Mouse (Mus musculus) lung, embryonic 16.5 days (tissue): ENCODE measurements at regions not wholly inside any gene's neighbourhood (a gene's known extent, or its start where the extent isn't known, plus 50 kb on each side); places are given as distances from the start of the nearest gene placed in this dataset.

Experiments used
- ATAC-seq: fragments of 200-750 bp; cut with Nextera tagmentation; 2 replicates; pipeline ENCODE4 v1.8.0; 2017; ENCODE audit warnings: low read depth, mild to moderate bottlenecking, moderate library complexity
- H3K27ac ChIP-seq: fragments of 300-500 bp; sonication (generic); 2 replicates; pipeline ENCODE4 v1.5.1; 2014; ENCODE audit warnings: mild to moderate bottlenecking, control low read depth, low read length
- H3K27me3 ChIP-seq: fragments of 300-500 bp; sonication (generic); 2 replicates; pipeline ENCODE4 v1.6.1; 2014; ENCODE audit warnings: low read depth, low read length, mixed read lengths; ENCODE audit not compliant: control insufficient read depth, insufficient read depth
- H3K36me3 ChIP-seq: fragments of 300-500 bp; sonication (generic); 2 replicates; pipeline ENCODE4 v1.6.1; 2014; ENCODE audit warnings: low read length; ENCODE audit not compliant: control insufficient read depth, insufficient read depth
- H3K4me1 ChIP-seq: fragments of 300-500 bp; sonication (generic); replicated peaks from 2 replicates; pipeline ENCODE4 v1.6.1; 2014; ENCODE audit warnings: low read length, mixed read lengths; ENCODE audit not compliant: control insufficient read depth, insufficient read depth
- H3K4me2 ChIP-seq: fragments of 300-500 bp; sonication (generic); 2 replicates; pipeline ENCODE4 v1.6.1; 2014; ENCODE audit warnings: low read depth, low read length, control low read depth
- H3K4me3 ChIP-seq: fragments of 300-500 bp; sonication (generic); 2 replicates; pipeline ENCODE4 v1.5.1; 2014; ENCODE audit warnings: mild to moderate bottlenecking, low read length, control low read depth
- H3K9ac ChIP-seq: fragments of 300-500 bp; sonication (generic); 2 replicates; pipeline ENCODE4 v1.6.1; 2014; ENCODE audit warnings: low read length, control low read depth
- H3K9me3 ChIP-seq: fragments of 300-500 bp; sonication (generic); 2 replicates; pipeline ENCODE4 v1.6.1; 2016; ENCODE audit warnings: low read length; ENCODE audit not compliant: control insufficient read depth
- WGBS: fragments of 180-500 bp; shearing (Covaris S2); extraction: QIAGEN DNeasy Blood & Tissue Kit; methylation state at CpG from one replicate; pipeline ENCODE4 v1.1.7; 2014; 5-methylcytosine and 5-hydroxymethylcytosine counted together

DNA sequence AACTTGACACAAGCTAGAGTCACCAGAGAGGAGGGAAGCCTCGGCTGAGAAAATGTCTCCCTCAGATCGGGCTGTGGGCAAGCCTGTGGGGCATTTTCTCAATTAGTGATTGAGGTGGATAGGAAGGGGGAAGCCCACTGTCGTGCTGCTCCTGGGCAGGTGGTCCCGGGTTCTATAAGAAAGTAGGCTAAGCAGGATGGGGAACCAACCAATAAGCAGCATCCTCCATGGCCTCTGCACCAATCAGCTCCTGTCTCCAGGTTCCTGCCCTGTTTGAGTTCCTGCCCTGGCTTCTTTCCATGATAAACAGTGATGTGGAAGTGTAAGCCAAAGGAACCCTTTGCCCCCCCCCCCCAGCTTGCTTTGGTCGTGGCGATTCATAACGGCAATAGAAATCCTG lies 100.9 kb downstream of the Ddx11 start:
- Histone ChIP-seq H3K9me3 (no peaks in the 10 kb centered on the region), H3K4me2 (no peak overlapping the region), H3K36me3 (no peaks in the 10 kb centered on the region), H3K4me3 (no peak overlapping the region), H3K27ac (no peak overlapping the region), H3K27me3 (no peaks in the 10 kb centered on the region), H3K4me1 (no peaks in the 10 kb centered on the region), H3K9ac (no peak overlapping the region)
- 30% methylated on average over 7 of the region's 7 CpGs for WGBS
- ATAC-seq, result peak; percentile 32; the same call in 1 of the 2 replicates

DNA sequence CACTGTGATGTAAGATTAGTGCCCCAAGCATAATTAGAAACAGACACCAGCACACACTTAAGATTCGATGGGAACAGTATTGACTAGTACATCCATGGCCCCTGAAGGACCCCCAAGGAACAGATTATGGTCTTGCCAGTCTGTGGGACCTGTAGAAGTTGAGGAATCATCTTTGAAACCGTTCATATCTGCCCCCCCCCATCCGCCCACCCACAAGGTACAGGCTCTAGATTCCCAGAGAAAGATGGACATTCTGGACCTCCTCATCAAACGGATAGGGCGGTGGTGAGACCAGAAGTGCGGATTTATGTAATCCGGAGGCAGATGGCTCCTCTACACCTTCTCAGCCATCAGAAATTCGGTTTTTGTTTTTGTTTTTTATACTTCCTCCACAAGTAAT lies 109.1 kb downstream of the Ddx11 start:
- H3K9ac ChIP-seq, result no peak overlapping the region
- 0 out of 2 replicates have a peak, but pooled peaks cover 3% of the 10 kb centered on the region for H3K4me1 ChIP-seq
- no peak overlapping the region for H3K4me2 ChIP-seq
- H3K4me3 ChIP-seq, result no peak overlapping the region
- 84% methylated on average over 8 of the region's 8 CpGs for WGBS
- no peaks in the 10 kb centered on the region for H3K27me3 ChIP-seq
- ATAC-seq, result no peak
- no peak overlapping the region for H3K27ac ChIP-seq
- no peaks in the 10 kb centered on the region for H3K9me3 ChIP-seq
- H3K36me3 ChIP-seq, result no peaks in the 10 kb centered on the region

DNA sequence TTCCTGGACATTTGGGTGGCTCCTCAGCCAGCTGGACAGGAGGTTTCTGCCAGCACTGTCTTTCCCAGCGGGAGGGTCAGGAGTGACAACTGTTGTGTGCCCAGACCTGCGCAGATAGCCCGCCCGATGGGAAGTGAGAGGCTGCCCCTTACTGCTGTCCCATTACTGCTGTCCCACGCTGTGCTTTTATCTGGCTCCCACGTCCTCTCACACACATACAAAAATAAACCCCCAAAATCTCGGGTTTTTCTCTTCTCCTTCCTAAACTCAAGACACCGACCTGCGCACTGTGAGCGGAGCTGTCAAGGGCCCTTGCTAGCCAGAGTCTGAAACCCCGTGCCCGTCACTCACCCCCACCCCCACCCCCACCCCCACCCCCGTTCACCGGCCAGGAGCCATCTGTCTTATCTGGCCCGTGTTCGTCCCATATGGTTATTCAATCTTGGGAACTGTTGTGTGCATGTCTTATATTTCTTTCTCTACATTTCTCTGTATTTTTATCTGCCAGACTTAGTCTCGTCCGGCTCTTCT lies 109.6 kb downstream of the Ddx11 start:
- Histone ChIP-seq H3K4me3 (no peak overlapping the region), H3K36me3 (no peaks in the 10 kb centered on the region), H3K4me2 (peak overlapping the region; percentile 29), H3K27me3 (no peaks in the 10 kb centered on the region), H3K9ac (0 out of 2 replicates have a peak overlapping the region, but pooled peaks have one; percentile 11), H3K9me3 (no peaks in the 10 kb centered on the region), H3K4me1 (0 out of 2 replicates have a peak, but pooled peaks cover 3% of the 10 kb centered on the region), H3K27ac (no peak overlapping the region)
- no peak for ATAC-seq
- WGBS, result 45% methylated on average over 18 of the region's 18 CpGs

DNA sequence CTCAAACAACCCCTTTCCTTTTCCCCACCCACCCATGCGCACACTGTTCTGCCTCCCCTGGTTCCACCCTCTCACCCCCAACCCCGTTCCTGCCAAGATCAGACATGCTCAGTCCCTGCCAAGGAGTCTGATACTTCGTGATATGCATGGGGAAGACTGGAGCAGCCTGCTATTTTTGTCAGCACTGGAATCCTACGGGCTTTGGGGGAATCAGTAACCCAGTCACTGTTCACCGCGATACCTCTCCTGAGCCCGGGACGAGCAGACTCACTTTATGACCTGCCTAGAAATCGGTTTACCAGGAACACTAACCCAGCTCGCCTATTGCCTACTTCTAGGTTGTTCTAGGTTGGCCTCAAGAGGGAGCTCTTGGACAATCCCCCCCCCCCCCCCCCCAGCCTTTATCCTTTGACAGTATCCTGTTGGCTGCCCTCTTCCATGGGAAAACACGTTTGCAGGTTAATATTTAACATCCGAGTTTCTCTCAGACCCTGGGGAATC lies 110.2 kb downstream of the Ddx11 start:
- peak; percentile 46; the same call in 1 of the 2 replicates for ATAC-seq
- Histone ChIP-seq H3K36me3 (no peaks in the 10 kb centered on the region), H3K9ac (0 out of 2 replicates have a peak overlapping the region, but pooled peaks have one; percentile 11), H3K9me3 (no peaks in the 10 kb centered on the region), H3K4me2 (peak overlapping the region; percentile 29), H3K27ac (no peak overlapping the region), H3K4me1 (0 out of 2 replicates have a peak, but pooled peaks cover 3% of the 10 kb centered on the region), H3K27me3 (no peaks in the 10 kb centered on the region), H3K4me3 (no peak overlapping the region)
- WGBS, result 32% methylated on average over 12 of the region's 12 CpGs

DNA sequence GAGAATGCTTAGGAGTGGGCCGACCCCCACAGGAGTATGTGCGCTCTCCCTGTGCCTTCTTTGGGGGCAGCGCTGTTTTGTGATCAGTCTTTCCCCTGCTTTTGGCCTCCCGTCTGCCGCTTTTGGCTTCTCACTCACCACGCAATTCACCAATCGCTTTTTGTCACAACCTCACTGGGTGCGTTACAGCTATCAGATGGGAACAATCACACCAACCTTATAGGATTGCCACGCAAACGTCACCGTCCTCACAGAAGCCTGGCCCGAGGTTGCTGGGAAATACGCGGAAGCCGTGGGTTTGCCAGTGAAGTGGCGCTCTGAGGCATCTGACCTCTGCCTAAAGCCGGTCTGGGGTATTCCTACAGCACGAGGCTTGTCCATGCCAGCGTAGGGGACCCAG lies 111.1 kb downstream of the Ddx11 start:
- no peak for ATAC-seq
- Histone ChIP-seq H3K27ac (no peak overlapping the region), H3K4me1 (0 out of 2 replicates have a peak, but pooled peaks cover 3% of the 10 kb centered on the region), H3K4me3 (no peak overlapping the region), H3K4me2 (no peak overlapping the region), H3K9me3 (no peaks in the 10 kb centered on the region), H3K36me3 (no peaks in the 10 kb centered on the region), H3K27me3 (no peaks in the 10 kb centered on the region), H3K9ac (no peak overlapping the region)
- 77% methylated on average over 19 of the region's 19 CpGs for WGBS

DNA sequence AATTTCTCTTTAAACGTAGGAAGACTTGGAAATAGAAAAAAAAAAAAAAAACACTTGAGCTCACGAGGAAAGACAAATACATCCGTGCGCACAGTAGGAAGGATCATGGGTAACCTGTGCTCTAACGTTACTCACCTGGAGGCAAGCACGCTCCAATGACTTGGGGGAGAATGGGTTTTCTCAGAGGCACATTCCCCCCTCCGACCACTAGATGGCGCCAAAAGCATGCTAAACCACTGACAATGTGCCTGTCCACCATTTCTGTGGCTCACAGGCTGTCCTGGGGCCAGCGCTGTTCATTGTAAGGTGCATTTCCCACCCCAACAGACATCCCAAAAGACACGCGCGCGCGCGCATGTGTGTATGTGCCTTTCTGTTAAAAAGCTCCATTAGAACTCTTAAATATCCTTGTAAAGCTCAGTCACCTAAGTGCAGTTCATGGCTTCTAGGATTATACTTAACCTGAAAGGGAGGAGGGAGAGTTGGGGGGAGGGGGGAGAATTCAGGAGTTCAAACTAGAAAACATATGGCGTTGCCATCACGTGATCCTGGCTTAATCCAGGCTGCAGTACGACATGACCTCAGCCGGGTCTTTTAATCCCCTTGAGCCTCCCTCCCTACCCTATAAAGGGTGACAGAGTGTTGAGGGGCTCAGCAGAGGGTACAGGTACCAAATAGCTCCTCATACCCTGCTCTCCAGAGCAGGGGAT lies 111.9 kb downstream of the Ddx11 start:
- Histone ChIP-seq H3K9me3 (no peaks in the 10 kb centered on the region), H3K4me2 (peak overlapping the region; percentile 37), H3K4me1 (0 out of 2 replicates have a peak, but pooled peaks cover 3% of the 10 kb centered on the region), H3K4me3 (no peak overlapping the region), H3K27me3 (no peaks in the 10 kb centered on the region), H3K36me3 (no peaks in the 10 kb centered on the region), H3K9ac (no peak overlapping the region), H3K27ac (no peak overlapping the region)
- 4% methylated on average over 19 of the region's 19 CpGs for WGBS
- ATAC-seq, result peak; percentile 76

DNA sequence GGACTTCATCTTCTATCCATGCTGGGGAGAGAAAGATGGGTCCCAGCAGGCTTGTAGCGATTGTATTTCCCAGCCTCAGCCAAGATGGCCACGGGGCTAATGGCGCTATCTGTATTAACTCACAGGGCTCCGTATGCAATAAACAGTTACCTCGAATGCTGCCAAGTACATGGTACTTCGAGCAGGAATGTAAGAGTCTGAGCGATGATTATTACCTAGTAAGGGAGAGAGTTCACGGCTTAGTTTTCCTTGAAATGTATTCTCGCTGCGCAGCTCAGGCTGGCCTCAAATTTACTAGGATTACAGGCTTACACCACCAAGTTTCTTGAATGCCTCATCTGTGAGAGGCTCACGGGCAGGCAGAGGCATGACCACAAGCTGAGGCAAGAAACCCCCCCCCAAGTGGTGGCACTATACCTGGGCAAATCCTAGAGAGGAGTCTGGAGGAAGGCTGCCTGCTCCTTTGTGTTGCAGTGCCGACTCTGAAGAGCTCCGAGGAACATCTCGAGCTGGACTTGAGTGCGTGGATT lies 112.6 kb downstream of the Ddx11 start:
- H3K36me3 ChIP-seq, result no peaks in the 10 kb centered on the region
- H3K4me2 ChIP-seq, result no peak overlapping the region
- H3K27ac ChIP-seq, result no peak overlapping the region
- no peaks in the 10 kb centered on the region for H3K27me3 ChIP-seq
- H3K9ac ChIP-seq, result no peak overlapping the region
- H3K9me3 ChIP-seq, result no peaks in the 10 kb centered on the region
- no peak overlapping the region for H3K4me3 ChIP-seq
- no peak for ATAC-seq
- H3K4me1 ChIP-seq, result 0 out of 2 replicates have a peak, but pooled peaks cover 3% of the 10 kb centered on the region
- WGBS, result 77% methylated on average over 15 of the region's 15 CpGs

DNA sequence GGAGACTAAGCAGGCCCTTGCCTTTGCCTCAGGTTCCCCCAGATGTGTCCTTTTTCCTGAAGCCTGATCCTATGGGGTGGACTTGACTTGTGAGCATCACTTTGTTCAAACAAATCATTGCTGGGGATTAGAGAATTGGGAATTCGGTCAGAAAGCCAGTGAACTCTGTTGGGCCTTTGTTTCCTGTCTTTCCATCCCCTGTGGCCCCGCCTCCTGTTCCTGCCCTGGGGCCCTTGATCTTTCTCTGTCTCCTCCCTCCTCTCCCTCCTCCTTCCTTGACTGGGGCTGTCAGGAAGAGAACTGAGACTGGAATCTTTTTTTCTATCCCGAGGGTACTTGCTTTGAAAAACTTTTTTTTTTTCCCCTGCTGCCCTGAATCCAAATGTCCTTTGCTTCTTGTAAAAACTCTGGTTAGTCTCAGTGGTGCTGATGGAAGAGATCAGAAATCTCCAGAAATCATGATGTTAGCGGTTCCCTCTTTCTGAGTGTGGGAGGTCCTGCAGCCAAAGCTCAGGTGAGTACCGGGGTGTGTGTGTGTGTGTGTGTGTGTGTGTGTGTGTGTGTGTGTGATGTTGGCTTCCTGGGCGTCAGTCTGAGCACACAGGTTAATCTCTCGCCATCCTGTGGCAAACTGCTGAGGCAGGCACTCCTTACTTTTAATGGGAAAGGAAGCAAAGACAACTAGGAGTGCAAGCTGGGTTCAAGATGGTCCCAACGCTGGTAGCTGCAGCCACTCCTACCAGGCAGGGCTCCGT lies 118.7 kb downstream of the Ddx11 start:
- peaks cover 3% of the 10 kb centered on the region; the same call in 1 of the 2 replicates for H3K4me1 ChIP-seq
- H3K27ac ChIP-seq, result 0 out of 2 replicates have a peak overlapping the region, but pooled peaks have one; percentile 14
- ATAC-seq, result peak; percentile 82; the same call in 1 of the 2 replicates
- 14% methylated on average over 9 of the region's 9 CpGs for WGBS
- H3K9me3 ChIP-seq, result no peaks in the 10 kb centered on the region
- H3K36me3 ChIP-seq, result no peaks in the 10 kb centered on the region
- peak overlapping the region; percentile 15; the same call in 1 of the 2 replicates for H3K4me3 ChIP-seq
- H3K4me2 ChIP-seq, result peak overlapping the region; percentile 17
- H3K9ac ChIP-seq, result no peak overlapping the region
- no peaks in the 10 kb centered on the region for H3K27me3 ChIP-seq

DNA sequence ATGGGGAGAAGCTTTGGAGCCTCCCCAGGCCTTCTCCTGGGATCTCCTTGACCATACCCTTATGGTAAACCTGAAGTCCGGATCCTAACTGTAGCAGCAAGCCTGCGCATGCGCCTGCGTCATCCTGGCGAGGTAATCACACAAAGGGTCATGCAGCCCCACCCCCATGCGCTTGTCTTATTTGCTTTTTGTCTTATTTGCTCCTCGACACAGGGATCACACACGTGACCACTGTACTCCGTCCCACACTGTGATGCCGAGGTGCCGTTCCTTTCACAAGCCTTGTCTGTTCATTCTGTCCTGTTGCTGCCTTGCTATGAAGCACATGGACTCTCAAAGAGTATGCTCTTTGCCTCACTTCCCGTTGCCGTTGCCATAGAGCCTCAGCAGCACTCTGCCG lies 120.9 kb downstream of the Ddx11 start:
- ATAC-seq, result no peak
- no peak overlapping the region for H3K9ac ChIP-seq
- H3K4me3 ChIP-seq, result no peak overlapping the region
- no peak overlapping the region for H3K4me2 ChIP-seq
- H3K27me3 ChIP-seq, result no peaks in the 10 kb centered on the region
- peaks cover 3% of the 10 kb centered on the region; the same call in 1 of the 2 replicates for H3K4me1 ChIP-seq
- H3K36me3 ChIP-seq, result no peaks in the 10 kb centered on the region
- no peaks in the 10 kb centered on the region for H3K9me3 ChIP-seq
- WGBS, result 83% methylated on average over 14 of the region's 14 CpGs
- no peak overlapping the region for H3K27ac ChIP-seq
